Mouse (Mus musculus) spleen, embryonic (tissue): ENCODE measurements around the gene Slc46a1.

Experiments
- CTCF ChIA-PET: fragments of 350-600 bp; sonication (Branson Sonifier 250); formaldehyde crosslinking; loops from one replicate; lab custom pipeline; 2022; lab: Charles Lee

The Slc46a1 gene

GRCm38 (mm10) chr11:78454276-78454675 is 11.2 kb upstream of the Slc46a1 start:
- CTCF ChIA-PET = interaction anchor here (0.8 to 1.0 kb wide), 2 partner anchors 19 to 37 kb away, joined by 3 to 4 read pairs; no protein-coding TSS in a partner anchor

DNA sequence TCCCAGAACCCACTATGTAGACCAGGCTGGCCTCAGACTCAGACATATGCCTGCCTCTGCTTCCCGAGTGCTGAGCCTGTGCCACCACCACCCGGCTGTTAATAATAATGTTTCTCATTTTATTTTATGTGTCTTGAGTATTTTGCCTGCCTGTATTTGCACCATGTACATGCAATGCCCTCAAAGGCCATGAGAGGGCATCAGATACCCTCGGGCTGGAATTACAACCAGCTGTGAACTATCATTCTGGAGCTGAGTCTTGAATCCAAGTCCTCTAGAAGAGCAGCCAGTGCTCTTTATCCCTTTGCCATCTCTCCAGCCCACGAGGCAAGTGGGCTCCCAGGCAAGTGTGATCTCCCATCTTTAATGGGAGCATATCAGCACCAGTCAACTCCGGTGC is 10.2 kb upstream of the Slc46a1 start:
- CTCF ChIA-PET = no interaction called here

GRCm38 (mm10) chr11:78458740-78459139 is 6.8 kb upstream of the Slc46a1 start:
- CTCF ChIA-PET = no interaction called here

- CTCF ChIA-PET = no interaction called here
Observed at GRCm38 (mm10) chr11:78461894-78462293, 3.6 kb upstream of the Slc46a1 start.

DNA sequence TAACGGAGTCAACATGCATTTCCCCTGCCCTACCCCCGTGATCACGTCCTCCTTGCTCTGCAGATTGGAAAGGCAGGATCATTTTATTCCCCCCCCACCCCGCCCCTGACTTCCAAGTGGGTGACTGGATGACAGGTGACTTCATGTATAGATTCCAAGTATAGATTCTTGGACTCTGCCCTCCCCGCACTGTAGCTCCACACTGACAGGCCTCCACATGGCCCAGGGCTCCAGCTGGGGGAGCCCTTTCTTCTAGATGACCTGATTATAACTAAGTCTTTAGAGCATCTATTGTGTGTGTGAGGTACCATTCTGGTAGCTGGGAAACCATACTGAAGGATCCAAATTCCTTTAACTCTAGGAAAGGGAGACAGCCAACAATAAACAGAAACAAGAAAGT is 2.8 kb upstream of the Slc46a1 start:
- CTCF ChIA-PET = no interaction called here

GRCm38 (mm10) chr11:78463286-78464036 is 2.0 kb upstream of the Slc46a1 start:
- CTCF ChIA-PET = no interaction called here

GRCm38 (mm10) chr11:78465116-78465515 is 381 bp upstream of the Slc46a1 start:
- CTCF ChIA-PET = interaction anchor here (1.1 kb wide), 1 partner anchor 396 kb away, joined by 3 read pairs; no protein-coding TSS in a partner anchor

- CTCF ChIA-PET = interaction anchor here (1.1 kb wide), 1 partner anchor 395 kb away, joined by 3 read pairs; no protein-coding TSS in a partner anchor
Observed at GRCm38 (mm10) chr11:78466242-78466912, 880 bp downstream of the Slc46a1 start.

GRCm38 (mm10) chr11:78467515-78467914 is 2.0 kb downstream of the Slc46a1 start:
- CTCF ChIA-PET = interaction anchor here (0.6 kb wide), 1 partner anchor 62 kb away, joined by 3 read pairs; no protein-coding TSS in a partner anchor

DNA sequence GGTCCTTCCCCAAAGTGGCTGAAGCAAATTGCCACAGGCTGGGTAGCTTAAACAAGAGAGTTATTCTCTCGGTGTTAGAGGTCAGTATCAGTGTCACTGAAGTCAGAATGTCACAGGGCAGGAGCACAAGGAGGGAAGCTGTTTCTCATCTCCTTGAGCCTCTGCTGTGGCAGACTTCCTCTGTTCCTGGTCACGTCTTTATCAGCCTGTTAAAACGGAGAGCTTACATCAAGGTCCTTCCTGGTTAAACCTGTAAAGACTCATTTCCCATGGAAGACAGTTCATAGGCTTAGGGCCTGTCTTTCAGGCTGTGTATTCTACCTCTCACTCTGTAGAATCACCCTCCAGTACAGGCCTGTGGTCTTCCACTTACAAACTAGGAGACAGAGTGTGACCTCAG is 2.4 kb downstream of the Slc46a1 start:
- CTCF ChIA-PET = interaction anchor here (0.6 kb wide), 1 partner anchor 61 kb away, joined by 3 read pairs; no protein-coding TSS in a partner anchor

- CTCF ChIA-PET = interaction anchor here (0.6 kb wide), 1 partner anchor 1713 kb away, joined by 3 read pairs; no protein-coding TSS in a partner anchor
Observed at GRCm38 (mm10) chr11:78471326-78472103, 6.0 kb downstream of the Slc46a1 start.

- CTCF ChIA-PET = interaction anchor here (0.6 kb wide), 1 partner anchor 1730 kb away, joined by 3 read pairs; no protein-coding TSS in a partner anchor
Observed at GRCm38 (mm10) chr11:78475289-78475688, 9.8 kb downstream of the Slc46a1 start.

DNA sequence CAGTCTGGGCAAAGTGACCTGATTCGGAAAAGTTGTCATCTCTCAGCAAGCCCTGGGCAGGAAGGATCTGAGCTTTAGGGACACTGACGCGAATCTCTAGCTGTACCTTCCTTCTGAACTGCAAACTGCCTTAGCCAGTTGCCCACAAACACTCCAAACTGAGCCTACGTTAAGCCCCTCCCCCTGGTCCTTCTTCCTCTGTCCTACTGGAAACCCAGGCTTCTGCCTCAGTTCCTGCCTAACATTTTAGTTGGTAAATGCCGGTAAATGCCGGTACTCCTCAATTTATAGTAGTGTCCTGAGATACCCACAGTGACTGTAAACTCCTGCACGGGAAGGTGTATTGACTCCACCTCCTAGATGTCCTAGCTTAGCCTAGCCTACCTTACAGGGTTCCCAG is 18.1 kb downstream of the Slc46a1 start:
- CTCF ChIA-PET = no interaction called here

- CTCF ChIA-PET = no interaction called here
Observed at GRCm38 (mm10) chr11:78488168-78488567, 22.7 kb downstream of the Slc46a1 start.

DNA sequence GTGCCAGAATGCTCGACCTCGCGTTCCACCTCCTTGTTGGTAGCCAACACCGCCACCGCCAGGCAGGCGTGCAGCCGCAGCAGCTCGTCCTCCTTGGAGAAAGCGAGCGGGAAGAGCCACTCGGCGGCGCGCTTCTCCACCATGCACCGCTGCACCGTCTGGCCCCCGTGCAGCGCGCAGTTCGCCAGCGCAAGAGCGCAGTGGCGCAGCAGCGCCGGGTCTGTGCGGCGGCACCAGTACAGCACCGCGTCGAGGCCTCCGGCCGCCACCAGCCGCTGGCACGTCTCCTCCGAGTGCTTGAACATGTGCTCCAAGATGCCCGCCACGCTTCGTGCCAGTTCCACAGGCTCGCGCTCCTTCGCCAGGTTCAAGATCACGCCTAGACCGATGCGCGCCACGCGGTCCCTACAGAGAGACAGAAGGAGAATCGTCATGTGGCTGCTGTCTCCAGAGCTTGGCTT is 25.3 kb downstream of the Slc46a1 start:
- CTCF ChIA-PET = no interaction called here

GRCm38 (mm10) chr11:78495904-78496303 is 30.4 kb downstream of the Slc46a1 start:
- CTCF ChIA-PET = interaction anchor here (1.6 kb wide), 1 partner anchor 40 kb away, joined by 6 read pairs; no protein-coding TSS in a partner anchor

DNA sequence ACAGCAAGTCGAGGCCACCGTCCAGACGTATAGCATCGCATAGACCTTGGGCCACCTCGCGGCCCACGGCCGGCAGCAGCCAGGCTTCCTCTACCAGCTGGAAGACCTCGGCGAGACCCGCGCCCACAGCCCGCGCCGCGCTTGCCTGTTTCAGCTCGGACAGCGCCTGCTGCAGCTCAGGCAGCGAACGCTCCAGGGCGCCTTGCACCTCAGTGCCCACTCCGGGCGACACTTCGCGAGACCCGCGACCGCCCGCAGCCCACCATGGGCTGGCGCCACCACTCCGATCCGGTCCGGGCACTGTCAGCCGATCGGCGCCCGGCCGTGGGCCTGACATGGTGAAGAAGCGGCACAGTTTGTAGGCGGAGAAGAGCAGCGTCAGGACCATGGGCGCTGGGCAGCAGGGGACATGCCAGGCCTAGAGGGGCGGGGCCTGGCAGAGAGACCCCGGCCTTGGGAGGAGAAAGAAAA is 31.6 kb downstream of the Slc46a1 start:
- CTCF ChIA-PET = interaction anchor here (1.6 kb wide), 1 partner anchor 38 kb away, joined by 6 read pairs; no protein-coding TSS in a partner anchor

- CTCF ChIA-PET = interaction anchor here (0.6 to 1.6 kb wide), 2 partner anchors 9 to 38 kb away, joined by 3 to 6 read pairs; no protein-coding TSS in a partner anchor
Observed at GRCm38 (mm10) chr11:78497544-78498522, 32.3 kb downstream of the Slc46a1 start, which contains the start of gene Sarm1. Gene Sarm1, minus strand, starts transcription at chr11:78497754.

GRCm38 (mm10) chr11:78499004-78499403 is 33.5 kb downstream of the Slc46a1 start, which contains the start of gene Vtn:
Gene Vtn, plus strand, starts transcription at chr11:78499091.
- CTCF ChIA-PET = no interaction called here

- CTCF ChIA-PET = no interaction called here
Observed at GRCm38 (mm10) chr11:78499543-78499942, 34.0 kb downstream of the Slc46a1 start.
